Mouse (Mus musculus) myocyte (in vitro differentiated cells): ENCODE measurements at regions not wholly inside any gene's neighbourhood (a gene's known extent, or its start where the extent isn't known, plus 50 kb on each side); places are given as distances from the start of the nearest gene placed in this dataset.

Experiments used
- CEBPB ChIP-seq: IDR thresholded peaks from 2 replicates; pipeline ENCODE4 v1.6.1; 2011; ENCODE audit warnings: mild to moderate bottlenecking, moderate library complexity; ENCODE audit not compliant: poor library complexity, insufficient read depth, severe bottlenecking
- E2F4 ChIP-seq: IDR thresholded peaks from one replicate; pipeline ENCODE4 v1.6.1; 2011; ENCODE audit warnings: mild to moderate bottlenecking, control low read depth, moderate library complexity; ENCODE audit not compliant: insufficient read depth
- MAX ChIP-seq: IDR thresholded peaks from one replicate; pipeline ENCODE4 v1.6.1; 2011; ENCODE audit warnings: low read depth, mild to moderate bottlenecking, control low read depth
- MYOD1 ChIP-seq, 3 experiments: IDR thresholded peaks; one replicate each; pipeline ENCODE4 v1.6.1; 2011; ENCODE audit warnings: control low read depth in 2 of 3, low read depth in 2 of 3, mild to moderate bottlenecking in 2 of 3, moderate library complexity in 1 of 3; ENCODE audit not compliant: insufficient read length in 2 of 3, control insufficient read depth in 1 of 3
- MYOG ChIP-seq, 3 experiments: IDR thresholded peaks; one replicate each; pipeline ENCODE4 v1.6.1; 2011; ENCODE audit warnings: control low read depth in 2 of 3, low read depth in 2 of 3, mild to moderate bottlenecking in 2 of 3; ENCODE audit not compliant: insufficient read length in 2 of 3, control insufficient read depth in 1 of 3, insufficient read depth in 1 of 3
- POLR2A ChIP-seq: IDR thresholded peaks from one replicate; pipeline ENCODE4 v1.6.1; 2011; ENCODE audit warnings: low read depth, mild to moderate bottlenecking, control low read depth, moderate library complexity; ENCODE audit not compliant: insufficient read length
- POLR2AphosphoS2 ChIP-seq: IDR thresholded peaks from one replicate; pipeline ENCODE4 v1.6.1; 2011; ENCODE audit warnings: low read depth, control low read depth; ENCODE audit not compliant: insufficient read length
- REST ChIP-seq: IDR thresholded peaks from one replicate; pipeline ENCODE4 v1.6.1; 2011; ENCODE audit warnings: mild to moderate bottlenecking, control low read depth, moderate library complexity; ENCODE audit not compliant: insufficient read depth, insufficient read length
- SRF ChIP-seq: IDR thresholded peaks from one replicate; pipeline ENCODE4 v1.6.1; 2011; ENCODE audit warnings: low read depth; ENCODE audit not compliant: control insufficient read depth, insufficient read length
- TCF12 ChIP-seq: IDR thresholded peaks from one replicate; pipeline ENCODE4 v1.6.1; 2011; ENCODE audit warnings: mild to moderate bottlenecking, control low read depth; ENCODE audit not compliant: poor library complexity, insufficient read depth, severe bottlenecking
- TCF3 ChIP-seq: IDR thresholded peaks from one replicate; pipeline ENCODE4 v1.6.1; 2011; ENCODE audit warnings: low read depth, control low read depth; ENCODE audit not compliant: insufficient read length
- USF1 ChIP-seq: IDR thresholded peaks from one replicate; pipeline ENCODE4 v1.6.1; 2011; ENCODE audit warnings: low read depth, mild to moderate bottlenecking, control low read depth, moderate library complexity

DNA sequence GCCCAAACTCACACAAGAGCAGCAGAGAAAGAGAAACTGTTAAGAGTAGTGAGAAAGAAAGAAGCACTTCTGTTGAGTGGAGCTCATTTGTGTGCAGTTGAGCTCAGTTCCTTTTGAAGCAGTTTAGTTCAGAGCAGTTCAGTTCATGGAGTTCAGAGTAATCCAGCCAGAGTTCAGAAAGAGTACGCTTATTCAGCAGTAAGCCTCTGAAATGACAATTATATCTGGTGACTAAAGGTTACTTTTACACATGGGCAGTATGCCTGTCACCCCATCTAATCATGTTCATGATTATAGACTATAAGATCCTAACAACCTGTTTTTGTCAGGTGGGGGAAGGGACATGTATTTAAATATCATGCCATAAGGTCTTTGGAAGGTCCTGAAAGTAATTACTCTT is 333.9 kb upstream of the Klf6 start:
- TF ChIP-seq E2F4 (no peak), POLR2A (no peak), POLR2AphosphoS2 (no peak), MAX (no peak), SRF (no peak), MYOD1 (IDR thresholded peaks at IDR 0.05; ENCODE audit: control insufficient read depth in 1 of 3, insufficient read length in 2 of 3, low read depth in 2 of 3) (no peak), MYOG (IDR thresholded peaks at IDR 0.05; ENCODE audit: control insufficient read depth in 1 of 3, insufficient read depth in 1 of 3, insufficient read length in 2 of 3, low read depth in 2 of 3) (no peak), USF1 (no peak), TCF12 (no peak), TCF3 (no peak), REST (no peak), CEBPB (no peak)
